Mouse (Mus musculus) spleen, adult 18-20 months (tissue): ENCODE data around the gene Bmt2.

ENCODE experiments used
- DNase-seq, 2 experiments: peaks; one replicate each; pipeline ENCODE4 v3.0.0; 2022; ENCODE audit warnings: mixed read lengths in 2 of 2

Bmt2 gene

DNA sequence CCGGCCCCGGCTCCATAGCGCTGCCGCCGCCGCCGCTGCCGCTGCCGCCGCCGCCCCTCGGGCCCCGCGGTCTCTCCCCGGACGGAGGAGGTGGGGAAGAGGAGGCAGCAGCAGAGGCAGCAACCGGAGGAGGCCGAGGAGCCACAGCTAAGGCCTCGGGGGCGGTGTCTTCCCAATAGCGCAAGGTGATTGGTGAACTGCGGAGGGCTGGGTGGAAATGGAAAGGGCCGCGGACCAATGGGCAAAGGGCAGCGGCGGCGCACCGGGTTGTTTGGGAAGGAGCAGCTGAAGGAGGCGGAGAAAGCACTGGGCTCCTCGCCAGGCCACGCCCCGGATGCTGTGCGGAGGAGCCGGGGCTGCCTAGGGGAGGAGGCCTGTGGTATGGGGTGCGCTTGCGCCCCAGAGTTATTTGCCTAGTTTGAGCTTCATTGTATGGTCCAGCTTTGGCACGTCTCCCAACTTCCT lies at the start of gene Bmt2:
Gene Bmt2 (minus strand): TSS at position 149 of the 465 bp plus-strand sequence.
- DNase-seq = peak; percentile 99

DNA sequence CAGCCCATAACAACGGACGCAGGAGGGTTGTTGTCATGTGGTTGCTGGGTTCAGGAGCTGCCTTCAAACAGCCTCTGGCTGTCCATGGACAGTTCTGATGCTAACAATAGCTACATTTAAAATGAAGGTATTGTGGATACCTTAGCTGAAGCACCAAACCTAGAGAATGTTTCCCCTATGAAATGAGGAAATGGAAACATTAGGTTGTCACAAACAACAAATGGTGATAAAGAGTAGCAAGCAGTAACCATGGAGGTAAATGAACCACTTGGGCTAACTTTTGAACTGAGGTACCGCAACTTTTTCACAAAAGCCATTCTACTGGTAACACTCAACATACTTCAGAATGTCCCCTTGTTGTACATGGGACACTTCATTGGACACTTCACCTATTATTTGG lies 44.4 kb upstream of the Bmt2 start:
- DNase-seq = no peak

DNA sequence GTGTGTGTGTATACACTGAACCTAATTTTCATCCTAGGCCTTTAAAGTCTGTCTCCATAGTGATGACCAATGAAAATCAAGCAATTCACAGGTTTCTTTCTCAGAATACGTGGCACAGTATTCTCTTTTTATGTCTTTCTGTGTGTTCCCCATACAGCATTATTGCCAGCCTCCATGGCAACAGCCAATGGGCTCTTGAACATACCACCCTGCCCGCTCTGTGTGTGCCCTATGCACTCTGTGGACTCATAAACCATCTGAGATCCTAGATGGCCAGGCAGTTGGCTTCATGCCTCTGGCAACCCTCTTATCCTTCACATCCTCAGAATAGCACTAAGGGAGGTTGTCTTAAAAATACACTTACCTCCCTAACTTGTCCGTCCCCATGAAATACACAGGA lies 37.1 kb upstream of the Bmt2 start:
- DNase-seq = no peak

DNA sequence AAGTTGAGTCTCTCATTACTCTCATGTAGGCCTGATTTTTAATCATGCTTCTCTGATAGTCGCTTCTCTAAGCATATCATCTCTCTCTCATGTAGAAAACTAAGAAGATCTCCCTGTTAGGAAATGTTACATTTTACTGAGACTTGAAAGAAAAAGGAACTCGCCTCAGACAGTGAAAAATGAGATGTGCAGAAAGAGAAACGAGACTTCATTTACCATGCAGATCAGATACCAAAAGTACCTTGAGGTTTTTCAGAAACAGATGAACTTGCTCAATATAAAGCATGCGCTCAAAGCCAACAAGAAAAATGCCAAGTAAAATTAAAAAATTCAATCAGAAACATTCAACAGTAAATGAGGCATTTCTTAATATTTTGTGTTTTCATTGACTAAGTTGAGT lies 19.1 kb upstream of the Bmt2 start:
- no peak for DNase-seq

DNA sequence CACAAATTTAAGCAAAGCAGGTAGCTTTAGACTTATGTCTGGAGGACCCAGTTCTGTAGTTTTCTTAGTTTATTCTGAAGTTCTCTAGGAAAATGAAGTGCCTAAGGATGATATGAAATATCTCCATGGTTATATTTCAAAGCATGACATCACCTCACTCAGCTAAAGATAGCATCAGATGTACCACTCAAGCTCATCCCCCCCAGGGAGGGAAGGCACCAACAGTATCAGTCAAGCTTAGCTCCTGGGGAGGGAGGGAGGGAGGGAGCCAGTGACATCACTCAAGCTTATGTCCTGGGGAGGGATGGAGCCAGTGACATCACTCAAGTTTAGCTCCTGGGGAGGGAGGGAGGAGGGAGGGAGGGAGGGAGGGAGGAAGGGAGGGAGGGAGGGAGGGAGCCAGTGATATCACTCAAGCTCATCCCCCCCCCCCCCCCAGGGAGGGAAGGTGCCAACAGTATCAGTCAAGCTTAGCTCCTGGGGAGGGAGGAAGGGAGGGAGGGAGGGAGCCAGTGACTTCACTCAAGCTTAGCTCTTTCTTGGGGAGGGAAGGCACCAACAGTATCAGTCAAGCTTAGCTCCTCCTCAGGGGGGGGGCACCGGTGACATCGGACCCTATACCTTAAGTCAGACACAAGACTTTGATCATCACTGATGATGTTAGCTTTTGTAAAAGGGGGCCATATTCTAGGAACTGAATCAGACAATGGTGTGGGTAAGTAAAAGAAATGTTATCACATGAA lies 17.5 kb upstream of the Bmt2 start:
- DNase-seq = no peak

DNA sequence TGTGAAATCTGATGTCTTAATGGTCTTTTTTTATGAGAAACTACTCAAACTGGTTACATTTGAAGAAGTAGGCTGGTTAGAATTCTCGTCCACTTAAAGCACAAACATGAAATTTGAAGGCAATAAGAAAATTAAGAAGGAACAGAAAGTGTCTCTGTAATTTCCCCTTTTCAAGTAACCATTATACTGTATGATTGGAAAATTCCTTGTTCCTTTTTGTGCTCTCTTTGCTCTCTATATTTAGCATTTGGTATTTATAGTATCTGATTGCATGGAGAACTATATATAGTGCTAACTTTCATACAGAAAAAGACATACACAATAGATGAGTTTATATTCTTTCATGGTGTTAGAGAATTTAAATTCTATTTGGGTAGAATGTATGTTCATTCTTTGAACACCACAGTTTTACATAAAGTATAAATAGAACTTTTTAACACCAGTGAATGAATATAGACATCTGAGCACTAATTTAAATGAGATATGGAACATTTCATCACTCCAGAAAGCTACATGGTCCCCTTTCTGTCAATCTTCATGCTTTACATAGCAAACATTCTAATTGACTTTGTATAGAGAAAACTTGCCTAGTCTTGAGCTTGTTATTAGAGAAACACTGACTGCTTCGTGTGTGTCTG lies 14.0 kb upstream of the Bmt2 start:
- no peak for DNase-seq

DNA sequence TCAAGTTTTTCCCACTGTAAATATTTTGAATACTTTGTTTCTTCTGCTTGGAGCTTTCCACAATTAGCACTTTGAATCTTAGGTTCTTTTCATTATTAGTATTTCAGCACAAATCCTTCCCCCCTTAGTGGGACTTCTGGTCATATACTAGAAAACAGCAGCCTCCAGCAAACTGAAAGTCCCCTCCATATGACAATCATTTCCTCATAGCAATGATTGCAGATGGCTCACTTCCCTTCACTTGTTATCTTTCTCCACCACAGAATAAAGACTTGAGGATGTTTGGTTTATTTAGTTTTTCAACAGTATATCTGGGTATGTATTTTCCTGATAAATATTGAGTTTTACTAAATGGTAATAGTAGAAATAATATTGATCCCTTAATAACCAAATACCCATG lies 12.6 kb upstream of the Bmt2 start:
- no peak for DNase-seq

DNA sequence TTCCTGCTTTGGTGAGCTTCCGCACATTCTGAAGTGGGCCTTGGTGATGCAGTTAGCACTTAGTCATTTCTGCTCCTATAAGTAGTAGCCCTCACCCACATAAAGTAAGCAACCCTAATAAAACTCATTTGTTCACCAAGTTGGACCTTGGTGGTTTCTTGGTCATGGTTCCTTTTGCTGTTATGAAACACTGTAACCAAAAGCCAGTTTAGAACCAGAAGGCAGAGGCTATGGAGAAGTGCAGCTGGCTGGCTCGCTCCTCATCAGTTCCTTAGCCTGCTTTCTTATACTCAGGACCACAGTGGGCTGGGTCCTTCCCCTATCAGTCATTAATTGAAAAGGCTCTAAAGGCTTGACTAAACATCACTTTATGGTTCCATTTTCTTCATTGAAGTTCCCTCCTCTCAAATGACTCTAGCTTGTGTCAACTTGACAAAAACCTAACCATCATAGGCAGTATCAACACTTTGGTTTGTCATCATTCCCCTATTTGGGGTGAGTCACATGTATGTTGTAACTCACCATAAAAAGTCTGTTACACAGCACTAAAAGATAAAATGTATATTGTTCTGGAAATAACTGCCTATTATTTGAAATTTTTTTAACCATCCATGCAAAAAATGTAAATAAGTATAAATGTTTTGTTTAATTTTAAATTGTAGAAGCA lies 6.3 kb upstream of the Bmt2 start:
- DNase-seq = no peak

DNA sequence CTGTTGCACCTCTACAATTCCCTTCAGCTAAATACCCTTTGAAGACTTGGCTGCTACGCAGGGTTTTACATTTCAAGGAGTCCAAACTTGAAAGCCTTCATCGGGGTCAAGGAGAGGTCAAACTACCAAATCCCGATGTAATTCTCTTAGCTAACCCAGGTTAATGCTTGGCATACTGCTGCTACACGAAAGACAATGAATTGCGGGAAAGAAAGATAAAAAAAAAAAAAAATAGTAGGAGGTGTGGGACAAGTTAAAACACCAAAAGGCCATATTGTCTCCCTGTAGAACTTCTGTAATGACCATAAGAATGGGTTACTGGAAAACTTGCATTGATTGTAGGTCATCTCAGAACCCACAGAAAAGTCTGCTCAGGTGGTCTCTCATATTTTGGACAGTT lies 583 bp upstream of the Bmt2 start:
- DNase-seq = no peak

DNA sequence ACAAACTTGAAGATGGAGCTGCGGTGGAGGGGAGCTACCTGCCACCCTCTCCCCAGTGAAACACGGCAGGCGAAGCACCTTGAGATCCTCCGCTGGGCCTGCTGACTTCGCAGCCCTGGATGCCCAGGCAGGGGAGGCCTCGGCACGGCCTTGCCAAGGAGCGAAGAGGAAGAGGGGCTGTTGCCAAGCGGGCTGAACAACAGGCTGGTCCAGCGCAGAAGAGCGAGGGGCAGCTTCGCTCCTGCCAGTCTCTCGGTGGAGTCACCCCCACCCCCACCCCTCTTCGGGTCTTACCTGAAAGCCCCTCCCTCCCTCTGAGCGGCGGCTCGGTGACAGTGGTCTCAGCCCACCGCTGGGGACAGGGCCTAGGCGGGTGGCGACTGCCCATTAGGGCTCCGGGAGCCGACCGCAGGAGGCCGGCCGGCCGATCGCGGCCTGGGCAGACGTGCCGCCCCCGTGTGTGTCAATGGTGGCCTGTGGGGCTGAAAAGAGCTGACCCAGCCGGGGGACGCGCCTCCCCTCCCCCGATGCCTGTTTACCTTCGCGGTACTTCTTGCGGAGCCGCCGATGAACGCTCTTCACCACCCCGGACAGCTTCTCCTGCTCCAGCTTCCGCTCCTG lies 515 bp downstream of the Bmt2 start:
- peak; percentile 42 to 51 for DNase-seq

DNA sequence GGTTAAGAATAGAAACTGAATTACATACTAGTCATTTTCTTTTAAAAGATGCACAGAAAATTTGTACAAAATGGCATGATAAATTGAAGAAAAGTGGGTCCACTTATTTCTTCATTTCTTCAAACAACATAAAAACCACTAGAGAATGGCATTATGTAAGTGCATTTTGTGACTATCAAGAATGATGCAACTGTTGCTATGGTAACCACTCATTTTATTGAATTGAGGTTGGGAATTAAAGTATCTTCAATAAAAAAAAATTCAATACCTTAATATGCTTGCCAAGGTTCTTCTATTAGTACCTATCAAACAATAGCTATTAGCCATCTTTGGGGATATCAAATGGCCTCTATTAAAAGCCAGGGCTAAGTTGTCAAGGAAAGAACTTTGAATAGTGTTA lies 1.6 kb downstream of the Bmt2 start:
- DNase-seq = no peak

DNA sequence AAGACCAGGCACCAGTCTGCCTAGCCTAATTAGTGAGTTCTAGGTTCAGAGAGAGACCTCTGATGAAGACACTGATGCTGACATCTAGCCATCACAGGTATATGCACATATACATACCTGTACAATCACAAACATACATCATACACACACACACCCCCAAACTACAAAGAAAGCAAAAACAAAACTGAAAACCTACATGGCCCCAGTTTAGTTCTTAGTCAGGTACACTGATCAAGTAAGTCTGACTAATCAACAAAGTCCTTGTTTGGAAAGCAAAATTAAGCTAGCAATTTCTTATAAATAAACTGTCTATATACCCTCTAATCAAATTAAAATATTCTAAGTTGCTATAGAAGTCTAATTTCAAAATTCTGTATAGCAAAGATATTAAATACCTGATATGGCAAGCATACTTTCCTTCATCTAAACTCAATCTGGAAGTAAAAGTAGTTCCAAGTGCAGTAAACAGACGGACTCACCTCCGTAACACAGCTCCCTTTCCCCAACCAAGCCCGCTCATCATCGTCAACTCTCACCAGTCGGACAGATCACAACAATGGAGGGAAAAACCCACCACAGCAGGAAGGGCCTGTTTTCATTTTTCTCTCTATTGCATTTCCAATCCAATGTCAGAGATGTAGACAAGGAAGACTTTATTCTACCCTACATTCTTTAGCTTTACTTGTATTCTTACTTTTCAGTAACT lies 3.0 kb downstream of the Bmt2 start:
- DNase-seq = no peak

DNA sequence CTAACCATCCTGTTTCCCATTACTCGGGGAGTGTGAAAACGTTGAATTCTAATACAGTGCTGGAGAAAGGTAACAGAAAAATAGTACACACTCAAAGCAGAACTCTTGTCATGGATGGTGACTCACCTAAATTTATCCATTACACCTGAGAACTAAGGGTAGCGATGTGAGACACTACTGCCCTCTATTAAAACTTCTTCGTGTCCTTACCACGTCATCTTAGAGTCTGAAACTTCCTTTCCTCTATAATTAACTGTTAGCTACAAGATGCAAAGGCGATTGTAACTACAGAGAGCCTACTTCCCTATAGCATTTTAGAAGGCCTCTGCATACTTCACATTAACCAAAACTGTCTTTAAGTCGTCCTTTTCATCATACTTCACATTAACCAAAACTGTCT lies 12.1 kb downstream of the Bmt2 start:
- DNase-seq = no peak

DNA sequence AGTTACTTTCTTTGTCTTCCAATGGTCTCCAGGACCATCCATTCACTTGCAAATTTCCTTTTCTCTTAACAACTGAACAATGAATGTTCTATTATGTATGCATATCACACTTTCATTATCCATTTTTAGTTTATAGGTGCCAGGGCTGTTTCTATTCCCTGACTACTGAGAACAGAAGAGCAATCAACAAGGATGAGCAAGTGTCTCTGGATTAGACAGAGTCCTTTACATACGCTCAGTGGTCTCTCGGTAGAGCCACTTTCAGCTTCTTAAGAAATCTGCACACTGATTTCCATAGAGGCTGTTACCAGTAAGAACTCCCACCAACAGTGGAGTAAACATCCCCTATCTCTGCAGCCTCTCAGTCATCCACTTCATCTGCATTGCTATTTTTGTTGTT lies 19.8 kb downstream of the Bmt2 start:
- no peak for DNase-seq

DNA sequence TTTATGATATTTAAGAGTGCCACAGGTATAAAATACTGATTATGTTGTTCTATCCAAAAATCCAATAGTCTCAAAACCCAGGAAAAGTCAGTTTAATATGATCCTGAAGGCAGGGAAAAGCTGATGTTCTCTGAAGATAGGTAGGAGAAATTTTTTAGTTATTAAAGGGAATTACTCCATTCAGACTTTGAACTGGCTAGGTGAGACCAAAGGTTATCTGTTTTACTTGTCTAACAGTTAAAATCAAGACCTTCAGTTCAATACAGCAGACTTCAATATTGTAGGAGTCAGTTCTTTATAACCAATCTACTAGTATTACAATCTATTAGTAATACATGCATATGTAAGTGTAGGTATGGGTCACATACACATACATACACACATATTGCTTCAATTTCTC lies 23.7 kb downstream of the Bmt2 start:
- no peak for DNase-seq

DNA sequence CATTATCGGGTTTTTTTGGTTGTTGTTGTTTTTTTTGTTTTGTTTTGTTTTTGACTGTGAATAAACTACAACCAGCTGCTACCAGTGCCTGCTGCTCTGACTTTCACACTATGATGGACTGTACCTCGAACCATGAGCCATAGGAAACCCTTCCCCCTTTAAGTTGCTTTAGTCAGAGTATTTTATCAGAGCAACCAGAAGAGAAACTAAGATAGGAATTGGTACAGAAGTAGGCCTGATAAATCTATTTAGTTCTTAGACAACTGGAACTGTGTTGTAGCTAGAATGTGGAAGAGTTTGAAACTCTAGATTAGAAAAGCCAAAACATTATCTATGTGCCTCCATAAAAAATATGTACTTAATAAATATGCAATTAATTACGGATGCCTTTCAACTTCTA lies 25.5 kb downstream of the Bmt2 start:
- DNase-seq = no peak

DNA sequence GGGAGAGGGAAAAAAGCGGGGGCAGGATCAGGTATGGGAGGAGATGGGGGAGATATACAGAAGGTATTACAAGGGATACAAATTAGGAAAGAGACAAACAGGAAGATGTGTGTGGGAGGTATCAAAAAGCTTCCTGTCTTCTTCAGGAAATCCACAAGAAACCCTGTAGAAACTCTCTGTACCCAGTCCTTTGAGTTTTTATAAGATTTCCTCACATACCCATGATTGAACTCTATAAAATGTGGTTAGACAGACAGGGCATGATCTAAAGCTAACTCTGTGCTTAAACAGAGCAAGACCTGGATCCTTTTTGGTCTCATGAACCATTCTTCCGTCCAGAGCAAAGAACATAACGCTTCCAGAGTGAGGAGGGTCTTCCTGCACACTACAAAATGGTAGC lies 26.9 kb downstream of the Bmt2 start:
- no peak for DNase-seq

DNA sequence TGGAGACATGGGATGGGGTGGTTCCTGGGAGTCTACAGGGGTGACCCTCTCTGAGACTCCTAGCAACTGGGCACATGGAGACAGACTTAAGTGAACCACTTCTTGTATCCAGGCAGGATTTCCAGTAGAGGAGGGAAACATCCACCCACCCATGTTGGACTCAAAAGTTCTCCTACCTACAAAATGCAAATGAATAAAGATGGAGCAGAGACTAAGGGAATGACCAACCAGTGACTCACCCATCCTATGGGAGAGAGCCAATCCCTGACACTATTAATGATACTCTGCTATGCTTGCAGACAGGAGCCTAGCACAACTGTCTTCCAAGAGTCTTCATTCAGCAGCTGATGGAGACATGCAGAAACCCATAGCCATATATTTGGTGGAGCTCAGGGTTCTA lies 29.5 kb downstream of the Bmt2 start:
- no peak for DNase-seq

DNA sequence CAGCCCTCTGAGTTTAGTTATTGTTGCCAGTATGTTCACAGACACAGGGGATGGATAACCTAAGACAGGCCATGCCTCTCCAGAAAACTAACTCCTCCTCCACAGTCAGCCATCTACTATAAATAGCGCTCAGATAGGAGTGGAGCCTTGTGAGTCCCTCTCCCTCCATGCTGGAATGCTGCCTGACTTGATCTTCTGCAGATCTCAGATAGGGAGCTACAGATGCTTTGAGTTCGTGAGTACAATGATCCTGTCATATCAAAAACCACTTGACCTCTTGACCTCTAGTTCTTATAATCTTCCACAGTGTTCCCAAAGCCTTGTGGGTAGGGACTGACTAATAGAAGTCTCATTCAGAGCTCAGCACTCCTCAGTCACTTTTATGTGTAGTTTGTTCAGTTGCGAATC lies 41.2 kb downstream of the Bmt2 start:
- DNase-seq = no peak

DNA sequence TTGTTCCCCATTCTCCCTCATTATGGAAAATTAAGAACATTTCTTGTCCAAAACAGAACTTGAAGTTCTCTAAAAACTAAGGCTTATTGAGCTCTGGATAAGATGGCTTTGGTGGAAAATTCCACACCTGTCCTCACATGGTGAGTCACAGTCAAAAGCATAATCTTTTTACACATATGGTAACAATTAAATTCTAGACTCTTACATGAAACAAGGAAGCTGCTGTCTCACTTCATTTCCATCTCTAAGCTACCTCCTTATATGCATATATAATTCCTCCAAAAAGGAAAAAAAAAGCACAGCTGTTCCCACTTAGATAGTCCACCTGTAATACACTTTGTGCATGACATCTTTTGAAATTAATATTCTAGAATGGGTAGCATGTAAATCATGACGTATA lies 45.2 kb downstream of the Bmt2 start:
- DNase-seq = no peak

DNA sequence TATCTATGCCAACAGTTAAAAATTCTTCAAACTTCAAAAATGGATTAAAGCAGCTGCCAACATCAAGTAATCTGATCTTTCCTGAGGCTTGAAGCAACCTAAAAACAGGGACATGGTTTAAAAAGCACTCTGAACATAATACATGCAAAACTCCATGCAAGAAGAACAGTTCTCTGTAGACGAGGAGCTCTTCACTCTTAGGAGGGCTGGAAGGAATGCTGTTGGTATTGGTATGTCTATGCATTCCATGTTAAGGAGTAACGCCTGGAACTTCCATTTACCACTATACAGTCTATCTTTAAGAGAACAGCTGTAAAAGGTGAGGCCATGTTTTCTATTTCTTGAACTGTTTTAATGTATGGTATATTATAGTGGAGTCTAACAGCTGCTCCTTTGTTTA lies 47.2 kb downstream of the Bmt2 start:
- no peak for DNase-seq

DNA sequence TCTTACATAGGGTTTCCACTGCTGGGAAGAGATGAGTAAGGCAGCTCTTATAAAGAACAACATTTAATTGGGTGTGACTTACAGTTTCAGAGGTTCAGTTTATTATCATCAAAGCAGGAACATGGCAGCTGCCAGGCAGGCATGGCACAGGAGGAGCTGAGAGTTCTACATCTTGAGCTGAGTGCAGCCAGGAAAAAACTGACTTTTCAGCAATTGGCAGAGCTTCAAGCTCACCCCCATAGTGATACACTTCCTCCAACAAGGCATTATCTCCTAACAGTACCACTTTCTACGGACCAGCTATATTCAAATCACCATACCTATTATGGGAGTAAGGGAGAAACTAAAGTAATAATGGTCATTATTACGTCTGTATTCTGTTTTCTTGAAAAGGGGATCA lies 58.1 kb downstream of the Bmt2 start:
- DNase-seq = no peak

DNA sequence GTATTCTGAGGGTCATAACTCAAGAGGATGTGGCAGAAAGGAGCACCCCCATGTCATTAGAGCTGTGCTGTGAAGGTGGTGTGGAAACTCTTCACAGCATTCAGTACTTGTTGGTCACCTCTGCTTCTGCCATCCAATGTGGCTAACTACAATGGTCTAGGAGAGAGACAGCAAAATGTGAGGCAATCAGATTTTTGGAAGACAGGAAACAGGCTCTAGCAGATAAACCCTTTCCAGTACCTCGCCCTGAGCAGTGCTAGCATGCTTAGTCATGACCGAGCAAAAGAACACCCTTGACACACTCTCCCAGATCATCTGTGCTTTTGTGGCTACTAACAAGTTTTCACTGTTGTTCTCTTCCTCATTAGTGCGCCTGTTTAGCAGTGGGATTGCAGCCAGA lies 60.7 kb downstream of the Bmt2 start:
- DNase-seq = no peak
